Mouse (Mus musculus) layer of hippocampus, adult 9-11 months (tissue): ENCODE results near the gene Rab3a.

Experiments used
- DNase-seq: peaks from one replicate; pipeline ENCODE4 v3.0.0; 2022

The Rab3a gene

DNA sequence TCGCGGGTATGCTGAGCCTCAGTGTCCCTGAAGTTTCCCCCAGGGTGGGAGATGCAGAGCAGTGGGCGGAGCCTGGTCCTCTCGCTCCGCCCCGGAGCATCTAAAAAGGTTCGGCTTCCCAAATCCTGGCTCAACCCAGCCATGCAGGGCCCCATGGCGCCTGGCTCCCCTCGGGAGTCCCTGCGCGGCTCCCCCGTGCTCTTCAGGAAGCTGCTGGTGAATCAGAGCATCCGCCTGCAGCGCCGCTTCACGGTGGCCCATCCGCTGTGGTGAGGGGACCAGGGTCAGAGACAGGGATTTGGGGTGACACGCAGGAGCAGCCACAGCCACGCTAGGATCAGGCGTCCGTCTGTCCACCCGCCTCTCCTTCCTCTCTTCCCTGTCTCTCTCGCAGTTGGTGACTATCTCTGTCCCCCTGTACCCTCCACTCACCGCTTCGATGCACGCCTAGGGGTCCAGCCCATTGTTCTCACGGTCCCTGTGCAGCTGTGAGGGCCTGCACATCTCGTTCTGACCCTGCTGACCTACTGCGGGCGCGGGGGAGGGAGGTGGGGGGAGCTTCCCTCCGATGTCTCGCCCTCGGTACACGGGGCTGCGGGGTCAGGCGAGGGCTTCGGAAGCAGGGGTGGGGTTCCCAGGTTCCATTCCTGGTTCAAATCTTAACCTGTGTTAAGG lies 11.4 kb upstream of the Rab3a start:
- no peak for DNase-seq

DNA sequence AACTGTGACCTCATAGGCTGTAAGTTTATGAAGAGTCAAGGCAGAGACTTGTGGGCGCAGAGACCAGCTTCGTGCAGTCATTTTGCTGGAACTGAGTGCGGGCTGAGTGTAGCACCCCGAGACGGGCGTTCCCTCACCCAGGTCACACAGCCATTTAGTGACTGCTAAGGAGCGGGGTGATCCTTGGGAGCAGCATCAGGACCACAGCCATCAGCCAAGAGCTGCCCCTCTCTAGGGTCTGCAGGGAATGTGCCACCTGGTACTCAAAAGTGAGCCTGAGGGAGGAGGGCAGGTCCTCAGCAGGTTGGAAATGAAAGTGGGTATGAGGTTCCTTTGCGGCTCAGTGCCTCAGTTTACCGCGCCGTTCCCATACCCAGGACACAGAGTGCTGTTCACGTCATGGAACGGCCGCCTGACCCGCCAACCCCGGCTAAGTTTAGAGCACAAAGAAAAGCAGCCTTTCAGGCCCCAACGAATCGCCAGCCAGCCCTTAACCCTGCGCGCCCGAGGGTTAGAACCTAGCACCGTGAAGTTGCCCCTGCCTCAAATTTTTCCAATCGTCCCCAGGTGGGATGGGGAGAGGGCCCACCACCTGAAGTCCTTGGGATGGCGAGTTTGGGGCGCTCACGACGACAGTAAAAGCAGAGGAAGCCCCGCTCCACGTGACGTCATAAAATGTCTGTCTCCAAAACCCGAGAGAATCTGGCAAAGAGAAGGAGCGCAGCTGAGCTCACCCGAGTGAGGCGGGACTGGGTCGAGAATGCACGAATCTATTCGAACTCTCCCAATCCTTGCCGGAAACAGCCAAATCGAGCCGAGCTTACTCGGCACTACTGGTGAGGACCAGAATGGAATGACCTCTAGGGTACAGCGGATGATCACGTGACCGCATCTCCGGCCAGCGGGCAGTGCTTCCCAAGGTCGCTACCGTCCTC lies 10.6 kb upstream of the Rab3a start:
- peak; percentile 45 for DNase-seq

DNA sequence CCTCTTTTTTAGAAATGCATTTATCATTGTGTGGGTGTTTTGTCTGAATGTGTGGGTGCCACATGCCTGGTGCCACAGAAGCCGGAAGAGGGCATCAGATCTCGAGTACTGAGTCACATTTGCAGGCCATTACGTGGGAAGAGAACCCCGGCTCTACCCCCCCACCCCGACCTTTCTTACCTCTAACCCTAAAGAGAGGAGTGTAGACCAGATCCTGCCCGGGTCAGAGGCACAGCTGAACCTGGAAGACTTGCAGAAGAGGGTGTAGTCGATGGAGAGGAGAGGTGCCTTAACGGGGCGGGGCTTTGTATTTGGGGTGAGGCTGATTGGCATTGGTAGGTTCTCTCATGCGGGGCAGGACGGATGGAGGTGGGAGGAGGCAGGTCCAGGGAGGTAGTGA lies 9.7 kb upstream of the Rab3a start:
- no peak for DNase-seq

- no peak for DNase-seq
These were observed 8.7 kb upstream of the Rab3a start for GRCm38 (mm10) chr8:70745691-70746220.

DNA sequence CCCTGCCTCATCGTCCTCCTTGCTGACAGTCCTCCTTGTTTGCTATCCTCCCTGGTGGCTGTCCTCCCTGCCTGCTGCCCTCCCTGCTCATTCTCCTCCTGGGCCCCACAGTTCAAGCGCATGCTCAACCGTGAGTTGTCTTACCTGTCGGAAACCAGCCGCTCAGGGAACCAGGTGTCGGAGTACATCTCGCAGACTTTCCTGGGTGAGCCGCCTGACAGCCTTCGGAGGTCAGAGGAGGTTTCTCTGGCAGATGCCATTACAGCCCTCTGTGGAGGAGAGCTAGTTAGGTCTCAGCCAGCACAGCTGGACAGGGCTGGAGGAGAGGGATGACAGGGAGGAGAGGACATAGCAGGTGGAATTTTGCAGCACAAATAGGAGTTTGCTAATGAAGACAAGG lies 7.8 kb upstream of the Rab3a start:
- DNase-seq: no peak

DNA sequence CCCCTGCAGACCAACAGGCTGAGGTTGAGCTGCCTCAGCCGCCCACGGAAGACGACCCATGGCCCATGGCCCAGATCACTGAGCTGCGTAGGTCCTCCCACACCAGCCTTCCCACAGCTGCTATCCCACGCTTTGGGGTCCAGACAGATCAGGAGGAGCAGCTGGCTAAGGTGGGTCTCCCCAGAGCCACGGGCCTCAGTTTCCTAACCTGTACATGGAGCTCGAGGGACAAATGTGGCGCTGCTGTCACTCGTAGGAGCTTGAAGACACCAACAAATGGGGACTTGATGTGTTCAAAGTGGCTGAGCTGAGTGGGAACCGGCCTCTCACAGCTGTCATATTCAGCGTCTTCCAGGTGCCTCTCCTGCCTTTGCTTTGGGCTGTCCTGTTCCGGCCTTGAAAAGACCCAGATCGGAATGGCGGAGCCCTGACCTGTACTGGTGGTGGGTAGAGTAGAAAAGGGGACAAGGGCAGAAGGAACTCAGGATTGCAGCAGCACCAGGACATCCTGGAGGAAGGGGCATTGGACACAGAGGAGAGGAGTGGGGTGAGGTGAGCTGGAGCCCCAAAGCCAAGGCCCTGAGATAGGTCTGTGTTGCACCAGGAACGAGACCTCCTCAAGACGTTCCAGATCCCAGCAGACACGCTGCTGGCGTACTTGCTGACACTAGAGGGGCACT lies 7.1 kb upstream of the Rab3a start:
- DNase-seq: peak; percentile 8

GRCm38 (mm10) chr8:70748246-70749096 lies 6.0 kb upstream of the Rab3a start:
- DNase-seq: no peak

- DNase-seq: peak; percentile 6
These were observed 5.3 kb upstream of the Rab3a start for GRCm38 (mm10) chr8:70749097-70749674.

DNA sequence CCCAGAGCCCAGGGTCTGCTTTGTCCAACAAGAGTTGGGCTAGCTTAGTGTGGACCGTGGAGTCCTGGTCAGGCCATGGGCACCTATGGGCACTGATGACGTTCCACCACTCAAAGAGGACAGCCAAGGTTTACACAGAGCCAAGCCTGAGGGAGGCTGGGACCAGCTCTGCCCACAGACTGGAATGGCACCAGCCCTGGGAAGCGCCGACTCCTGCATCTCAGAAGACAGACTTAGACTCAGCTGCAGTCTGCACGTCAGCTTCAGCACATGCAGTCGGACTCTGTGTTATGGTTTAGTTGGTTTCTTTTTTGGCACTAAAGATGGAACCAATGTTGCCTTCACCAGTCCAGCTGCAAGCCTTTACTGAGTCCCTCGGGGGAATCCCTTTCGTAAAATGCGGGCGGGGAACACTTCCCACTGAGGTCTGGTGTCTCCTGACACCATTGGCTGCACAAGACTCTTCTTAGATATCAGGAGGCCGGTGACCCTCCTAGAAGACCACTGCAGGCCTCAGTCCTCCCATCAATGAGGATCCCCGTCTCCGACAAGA lies 4.3 kb upstream of the Rab3a start:
- peak; percentile 18 for DNase-seq

- peak; percentile 66 for DNase-seq
These were observed 2.3 kb upstream of the Rab3a start for GRCm38 (mm10) chr8:70752000-70752764.

GRCm38 (mm10) chr8:70753151-70753550 lies 1.3 kb upstream of the Rab3a start:
- DNase-seq: peak; percentile 86

GRCm38 (mm10) chr8:70754871-70755660 lies 587 bp downstream of the Rab3a start:
- DNase-seq: peak; percentile 86

DNA sequence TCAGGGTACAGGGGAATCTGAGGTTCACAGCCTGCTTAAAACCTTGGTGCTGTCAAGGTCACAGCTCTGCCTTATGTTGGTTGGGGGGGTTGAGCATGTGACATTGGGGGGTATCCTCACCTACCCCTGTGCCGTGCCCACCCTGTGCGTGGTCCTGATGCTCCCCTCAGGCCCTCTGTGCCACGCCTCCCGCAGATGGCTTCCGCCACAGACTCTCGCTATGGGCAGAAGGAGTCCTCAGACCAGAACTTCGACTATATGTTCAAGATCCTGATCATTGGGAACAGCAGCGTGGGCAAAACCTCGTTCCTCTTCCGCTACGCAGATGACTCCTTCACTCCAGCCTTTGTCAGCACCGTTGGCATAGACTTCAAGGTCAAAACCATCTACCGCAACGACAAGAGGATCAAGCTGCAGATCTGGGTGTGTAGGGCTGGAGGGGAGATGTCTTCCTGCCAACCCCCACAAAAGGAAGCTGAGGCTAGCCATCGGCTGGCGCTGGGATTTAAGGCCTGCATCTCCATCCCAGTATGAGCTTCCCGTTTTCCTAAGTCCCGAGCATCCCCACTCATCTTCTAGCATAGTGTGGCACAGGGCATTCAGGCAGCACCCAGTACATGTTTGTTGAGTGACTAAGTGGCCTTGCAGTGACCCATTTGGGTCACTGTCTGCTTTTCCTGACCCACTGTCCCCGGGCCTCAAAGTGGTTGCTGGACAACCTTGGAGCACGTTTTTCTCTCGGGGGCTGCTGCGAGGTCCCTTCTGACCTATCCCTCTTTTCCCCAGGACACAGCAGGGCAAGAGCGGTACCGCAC lies 1.4 kb downstream of the Rab3a start:
- DNase-seq: peak; percentile 37

GRCm38 (mm10) chr8:70756476-70757040 lies 2.1 kb downstream of the Rab3a start:
- peak; percentile 28 for DNase-seq

GRCm38 (mm10) chr8:70757523-70758307 lies 3.2 kb downstream of the Rab3a start:
- DNase-seq: peak; percentile 29

DNA sequence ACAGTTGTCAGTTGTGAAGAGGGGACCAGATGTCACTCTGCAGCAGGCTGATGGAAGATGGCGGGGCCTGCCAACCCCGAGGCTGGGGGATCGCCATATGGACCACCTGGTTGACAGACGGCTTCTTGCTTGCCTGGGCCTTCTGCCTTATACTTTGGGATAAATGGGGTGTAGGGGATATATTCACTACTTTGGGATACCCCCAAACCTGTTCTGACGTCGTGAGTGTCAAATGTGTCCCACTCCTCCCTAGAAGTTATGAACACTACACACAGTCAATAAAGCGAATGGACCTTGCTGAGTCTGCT lies 3.8 kb downstream of the Rab3a start:
- DNase-seq: peak; percentile 42

- peak; percentile 52 for DNase-seq
These were observed 4.4 kb downstream of the Rab3a start for GRCm38 (mm10) chr8:70758616-70759561.
